Mouse (Mus musculus) stomach, postnatal 0 days (tissue): ENCODE results near the gene Mdk.

ENCODE experiments used
- CTCF ChIP-seq: IDR thresholded peaks from 2 replicates; pipeline ENCODE4 v1.5.1; 2016; ENCODE audit warnings: antibody characterized with exemption, low read depth, mild to moderate bottlenecking, moderate library complexity
- EP300 ChIP-seq: optimal IDR thresholded peaks from 2 replicates; pipeline ENCODE3; 2016; ENCODE audit warnings: antibody characterized with exemption

GRCm38 (mm10) chr2:91924726-91925125 is 7.4 kb downstream of the Mdk start:
- TF ChIP-seq CTCF (no peak), EP300 (no peak)
